Comparison of ENCODE assay signal across 11 mouse cellular contexts in genomic region chr12:55983565-55984351, GRCm38 (mm10).
DNase-seq lines count a peak whose midpoint lies in the region; ATAC-seq lines count a peak whose summit lies in the region.
"Had no signal": no experiment of that assay in that cellular context is flagged by ENCODE, and none has a peak within 500 bp of the region (broad histone marks: within the 10 kb centered on the region; RNA-seq: fewer than 3 reads in every experiment).

No protein-coding gene starts in this region.

- no peaks in the 10 kb centered on the region for H3K36me3 ChIP-seq in hindbrain, embryonic 12.5 days
- H3K36me3 ChIP-seq in midbrain, embryonic 15.5 days (replicated peaks): no peaks in the 10 kb centered on the region

- 0 out of 2 replicates have a peak, but pooled peaks cover 4% of the 10 kb centered on the region for H3K27me3 ChIP-seq in hindbrain, embryonic 12.5 days
- H3K27me3 ChIP-seq in midbrain, embryonic 15.5 days (replicated peaks): no peaks in the 10 kb centered on the region

- peaks cover 13% of the 10 kb centered on the region; the same call in 1 of the 2 replicates for H3K4me1 ChIP-seq in hindbrain, embryonic 12.5 days
- peaks cover 15% of the 10 kb centered on the region for H3K4me1 ChIP-seq in midbrain, embryonic 15.5 days

- peak; percentile 53 for DNase-seq in Muller cell, postnatal 12 days (ENCODE audit: inconsistent ontology term)
- peak; percentile 27 for DNase-seq in brain, adult 2 months (ENCODE audit: low read depth, low spot score)
- no peak for DNase-seq in kidney, postnatal 4 days
- DNase-seq in cerebellum, adult 18-20 months: no peak
- DNase-seq in kidney, postnatal 14 days: no peak
- DNase-seq: adrenal gland, postnatal 25 days; cerebellum, adult 11 months; lung, postnatal 4 days had no signal

- WGBS in hindbrain, embryonic 12.5 days: 42% methylated on average over 11 of the region's 11 CpGs
- 10% methylated on average over 11 of the region's 11 CpGs for WGBS in midbrain, embryonic 15.5 days

- no peak overlapping the region for H3K4me3 ChIP-seq in hindbrain, embryonic 12.5 days
- no peak overlapping the region for H3K4me3 ChIP-seq in midbrain, embryonic 15.5 days

- no peak overlapping the region for H3K9ac ChIP-seq in hindbrain, embryonic 12.5 days
- no peak overlapping the region for H3K9ac ChIP-seq in midbrain, embryonic 15.5 days
- H3K9ac ChIP-seq: liver, embryonic 14.5 days had no signal

- peak overlapping the region; percentile 70 for H3K27ac ChIP-seq in hindbrain, embryonic 12.5 days
- H3K27ac ChIP-seq in midbrain, embryonic 15.5 days: peak overlapping the region; percentile 68
- H3K27ac ChIP-seq: liver, embryonic 14.5 days had no signal

- ATAC-seq in hindbrain, embryonic 12.5 days (ENCODE audit: low FRiP score): peak; percentile 91
- ATAC-seq in midbrain, embryonic 15.5 days (replicated peaks): peak; percentile 86

- no peaks in the 10 kb centered on the region for H3K9me3 ChIP-seq in hindbrain, embryonic 12.5 days (replicated peaks)
- H3K9me3 ChIP-seq in midbrain, embryonic 15.5 days: no peaks in the 10 kb centered on the region

- peak overlapping the region; percentile 33 for H3K4me2 ChIP-seq in hindbrain, embryonic 12.5 days (replicated peaks)
- H3K4me2 ChIP-seq in midbrain, embryonic 15.5 days: peak overlapping the region; percentile 43

Comparison
In these comparisons a context has a peak if more than half of its experiments do, and no peak if none do; other contexts are left out.
1. DNase-seq: peak in Muller cell, postnatal 12 days (single experiment) and brain, adult 2 months (single experiment); none in kidney, postnatal 4 days (0 of 2), cerebellum, adult 18-20 months (0 of 2) and kidney, postnatal 14 days (single experiment).